Mouse (Mus musculus): ENCODE data around the gene Smim24. TPM values are rescaled to one million over a fixed set of nuclear protein-coding genes. Genes with fewer than 3 reads are reported as not detected.

Gene Smim24
- total RNA-seq, 2 experiments from 2014 or later: 0.67 TPM; not detected in 1

- DNase-seq: no peak
Measured at GRCm38 (mm10) chr10:81410981-81411380, 18.1 kb downstream of the Smim24 start.

GRCm38 (mm10) chr10:81411471-81412400, 18.9 kb downstream of the Smim24 start:
- peak; percentile 97 for DNase-seq

GRCm38 (mm10) chr10:81412586-81413309, 19.9 kb downstream of the Smim24 start:
- no peak for DNase-seq

GRCm38 (mm10) chr10:81413310-81414261, 20.7 kb downstream of the Smim24 start:
- DNase-seq: peak; percentile 93

GRCm38 (mm10) chr10:81414682-81415081, 21.8 kb downstream of the Smim24 start:
- peak; percentile 73 for DNase-seq

GRCm38 (mm10) chr10:81415146-81415545, 22.3 kb downstream of the Smim24 start:
- no peak for DNase-seq

GRCm38 (mm10) chr10:81415549-81416310, 22.9 kb downstream of the Smim24 start:
- peak; percentile 90 for DNase-seq

- DNase-seq: peak; percentile 95
Measured at GRCm38 (mm10) chr10:81416581-81417226, 23.9 kb downstream of the Smim24 start.

GRCm38 (mm10) chr10:81417227-81418215, 24.7 kb downstream of the Smim24 start:
- DNase-seq: no peak

GRCm38 (mm10) chr10:81418216-81419070, 25.6 kb downstream of the Smim24 start:
- DNase-seq: peak; percentile 7

- DNase-seq: peak; percentile 13
Measured at GRCm38 (mm10) chr10:81419111-81419928, 26.5 kb downstream of the Smim24 start.

GRCm38 (mm10) chr10:81420191-81420767, 27.4 kb downstream of the Smim24 start:
- DNase-seq: peak; percentile 26

GRCm38 (mm10) chr10:81421041-81421796, 28.4 kb downstream of the Smim24 start:
- peak; percentile 9 for DNase-seq

GRCm38 (mm10) chr10:81421797-81422100, 28.9 kb downstream of the Smim24 start:
- peak; percentile 85 for DNase-seq

- DNase-seq: peak; percentile 65
Measured at GRCm38 (mm10) chr10:81422191-81422590, 29.3 kb downstream of the Smim24 start.

- DNase-seq: no peak
Measured at GRCm38 (mm10) chr10:81422661-81423217, 29.9 kb downstream of the Smim24 start.

Measured in gastrocnemius, postnatal 25 days (tissue).